Mouse (Mus musculus): ENCODE data around the gene Etv6. TPM values are rescaled to one million over a fixed set of nuclear protein-coding genes. Genes with fewer than 3 reads are reported as not detected.

Etv6 gene
- polyA plus RNA-seq, 1 experiment from 2014 or later, result 6.9 TPM

- H3K4me1 ChIP-seq (replicated peaks), result peaks cover 9% of the 10 kb centered on the region
- no peak overlapping the region for H3K27ac ChIP-seq
- H3K27me3 ChIP-seq, result no peaks in the 10 kb centered on the region
- no peaks in the 10 kb centered on the region for H3K36me3 ChIP-seq
- H3K9ac ChIP-seq (replicated peaks), result no peak overlapping the region
- H3K4me3 ChIP-seq (replicated peaks), result no peak overlapping the region
- WGBS, result 48% methylated on average over 4 of the region's 4 CpGs
- H3K9me3 ChIP-seq, result no peaks in the 10 kb centered on the region
- ATAC-seq, result 0 out of 2 replicates have a peak, but pooled peaks have one; percentile 24
- no peak overlapping the region for H3K4me2 ChIP-seq (replicated peaks)
Observed at GRCm38 (mm10) chr6:134119136-134119535, 83.6 kb downstream of the Etv6 start.

- Histone ChIP-seq H3K36me3 (no peaks in the 10 kb centered on the region), H3K9me3 (no peaks in the 10 kb centered on the region), H3K27ac (no peak overlapping the region), H3K27me3 (no peaks in the 10 kb centered on the region), H3K4me1 (replicated peaks) (peaks cover 9% of the 10 kb centered on the region), H3K4me2 (replicated peaks) (no peak overlapping the region), H3K4me3 (replicated peaks) (no peak overlapping the region), H3K9ac (replicated peaks) (no peak overlapping the region)
- ATAC-seq, result no peak
- WGBS, result 91% methylated on average over 4 of the region's 4 CpGs
Observed at GRCm38 (mm10) chr6:134120227-134120626, 84.7 kb downstream of the Etv6 start.

- H3K9me3 ChIP-seq, result no peaks in the 10 kb centered on the region
- H3K36me3 ChIP-seq, result no peaks in the 10 kb centered on the region
- no peak overlapping the region for H3K9ac ChIP-seq (replicated peaks)
- no peak for ATAC-seq
- no peak overlapping the region for H3K27ac ChIP-seq
- no peaks in the 10 kb centered on the region for H3K27me3 ChIP-seq
- H3K4me2 ChIP-seq (replicated peaks), result no peak overlapping the region
- 87% methylated on average over 12 of the region's 12 CpGs for WGBS
- no peak overlapping the region for H3K4me3 ChIP-seq (replicated peaks)
- peaks cover 9% of the 10 kb centered on the region for H3K4me1 ChIP-seq (replicated peaks)
Observed at GRCm38 (mm10) chr6:134120712-134121111, 85.2 kb downstream of the Etv6 start.

GRCm38 (mm10) chr6:134122945-134123344 is 87.4 kb downstream of the Etv6 start:
- no peaks in the 10 kb centered on the region for H3K36me3 ChIP-seq
- no peak overlapping the region for H3K27ac ChIP-seq
- H3K4me1 ChIP-seq (replicated peaks), result peaks cover 10% of the 10 kb centered on the region
- H3K27me3 ChIP-seq, result no peaks in the 10 kb centered on the region
- H3K9ac ChIP-seq (replicated peaks), result no peak overlapping the region
- H3K4me3 ChIP-seq (replicated peaks), result no peak overlapping the region
- WGBS, result 83% methylated on average over 5 of the region's 5 CpGs
- no peak overlapping the region for H3K4me2 ChIP-seq (replicated peaks)
- no peaks in the 10 kb centered on the region for H3K9me3 ChIP-seq
- ATAC-seq, result no peak

GRCm38 (mm10) chr6:134123474-134123873 is 88.0 kb downstream of the Etv6 start:
- Histone ChIP-seq H3K4me3 (replicated peaks) (no peak overlapping the region), H3K4me2 (replicated peaks) (no peak overlapping the region), H3K36me3 (no peaks in the 10 kb centered on the region), H3K27ac (no peak overlapping the region), H3K4me1 (replicated peaks) (peaks cover 12% of the 10 kb centered on the region), H3K9ac (replicated peaks) (no peak overlapping the region), H3K27me3 (no peaks in the 10 kb centered on the region), H3K9me3 (no peaks in the 10 kb centered on the region)
- 91% methylated on average over 7 of the region's 7 CpGs for WGBS
- no peak for ATAC-seq

GRCm38 (mm10) chr6:134124256-134124655 is 88.8 kb downstream of the Etv6 start:
- H3K4me2 ChIP-seq (replicated peaks), result no peak overlapping the region
- no peak overlapping the region for H3K9ac ChIP-seq (replicated peaks)
- 95% methylated on average over 10 of the region's 10 CpGs for WGBS
- no peak overlapping the region for H3K4me3 ChIP-seq (replicated peaks)
- H3K36me3 ChIP-seq, result 0 out of 2 replicates have a peak, but pooled peaks cover 3% of the 10 kb centered on the region
- no peaks in the 10 kb centered on the region for H3K27me3 ChIP-seq
- no peak for ATAC-seq
- no peak overlapping the region for H3K27ac ChIP-seq
- H3K9me3 ChIP-seq, result 0 out of 2 replicates have a peak, but pooled peaks cover 2% of the 10 kb centered on the region
- peaks cover 7% of the 10 kb centered on the region for H3K4me1 ChIP-seq (replicated peaks)

GRCm38 (mm10) chr6:134127996-134128395 is 92.5 kb downstream of the Etv6 start:
- Histone ChIP-seq H3K4me1 (replicated peaks) (peaks cover 7% of the 10 kb centered on the region), H3K9me3 (0 out of 2 replicates have a peak, but pooled peaks cover 2% of the 10 kb centered on the region), H3K27me3 (no peaks in the 10 kb centered on the region), H3K4me3 (replicated peaks) (no peak overlapping the region), H3K9ac (replicated peaks) (no peak overlapping the region), H3K27ac (no peak overlapping the region), H3K36me3 (0 out of 2 replicates have a peak, but pooled peaks cover 6% of the 10 kb centered on the region), H3K4me2 (replicated peaks) (no peak overlapping the region)
- peak; percentile 62 for ATAC-seq
- 76% methylated on average over 6 of the region's 6 CpGs for WGBS

- H3K4me3 ChIP-seq (replicated peaks), result no peak overlapping the region
- ATAC-seq, result no peak
- 88% methylated on average over 13 of the region's 13 CpGs for WGBS
- peaks cover 7% of the 10 kb centered on the region for H3K4me1 ChIP-seq (replicated peaks)
- no peak overlapping the region for H3K27ac ChIP-seq
- no peak overlapping the region for H3K9ac ChIP-seq (replicated peaks)
- H3K9me3 ChIP-seq, result 0 out of 2 replicates have a peak, but pooled peaks cover 2% of the 10 kb centered on the region
- H3K27me3 ChIP-seq, result no peaks in the 10 kb centered on the region
- H3K36me3 ChIP-seq, result 0 out of 2 replicates have a peak, but pooled peaks cover 6% of the 10 kb centered on the region
- no peak overlapping the region for H3K4me2 ChIP-seq (replicated peaks)
Observed at GRCm38 (mm10) chr6:134128594-134128993, 93.1 kb downstream of the Etv6 start.

- ATAC-seq, result no peak
- H3K9me3 ChIP-seq, result 0 out of 2 replicates have a peak, but pooled peaks cover 2% of the 10 kb centered on the region
- peaks cover 7% of the 10 kb centered on the region for H3K4me1 ChIP-seq (replicated peaks)
- H3K9ac ChIP-seq (replicated peaks), result no peak overlapping the region
- no peak overlapping the region for H3K4me2 ChIP-seq (replicated peaks)
- H3K36me3 ChIP-seq, result 0 out of 2 replicates have a peak, but pooled peaks cover 6% of the 10 kb centered on the region
- WGBS, result 96% methylated on average over 7 of the region's 7 CpGs
- H3K27ac ChIP-seq, result no peak overlapping the region
- no peak overlapping the region for H3K4me3 ChIP-seq (replicated peaks)
- H3K27me3 ChIP-seq, result no peaks in the 10 kb centered on the region
Observed at GRCm38 (mm10) chr6:134129848-134130247, 94.3 kb downstream of the Etv6 start.

GRCm38 (mm10) chr6:134130816-134131215 is 95.3 kb downstream of the Etv6 start:
- Histone ChIP-seq H3K9me3 (0 out of 2 replicates have a peak, but pooled peaks cover 2% of the 10 kb centered on the region), H3K9ac (replicated peaks) (no peak overlapping the region), H3K4me1 (replicated peaks) (peaks cover 7% of the 10 kb centered on the region), H3K4me2 (replicated peaks) (no peak overlapping the region), H3K36me3 (0 out of 2 replicates have a peak, but pooled peaks cover 6% of the 10 kb centered on the region), H3K27me3 (no peaks in the 10 kb centered on the region), H3K27ac (no peak overlapping the region), H3K4me3 (replicated peaks) (no peak overlapping the region)
- ATAC-seq, result no peak
- 96% methylated on average over 5 of the region's 5 CpGs for WGBS

GRCm38 (mm10) chr6:134131601-134132000 is 96.1 kb downstream of the Etv6 start:
- H3K27me3 ChIP-seq, result no peaks in the 10 kb centered on the region
- H3K4me2 ChIP-seq (replicated peaks), result no peak overlapping the region
- ATAC-seq, result no peak
- no peak overlapping the region for H3K9ac ChIP-seq (replicated peaks)
- 98% methylated on average over 2 of the region's 2 CpGs for WGBS
- H3K4me1 ChIP-seq (replicated peaks), result peaks cover 7% of the 10 kb centered on the region
- H3K9me3 ChIP-seq, result 0 out of 2 replicates have a peak, but pooled peaks cover 2% of the 10 kb centered on the region
- 0 out of 2 replicates have a peak, but pooled peaks cover 6% of the 10 kb centered on the region for H3K36me3 ChIP-seq
- no peak overlapping the region for H3K27ac ChIP-seq
- H3K4me3 ChIP-seq (replicated peaks), result no peak overlapping the region

- Histone ChIP-seq H3K4me1 (replicated peaks) (no peaks in the 10 kb centered on the region; the same call in 1 of the 2 replicates), H3K36me3 (0 out of 2 replicates have a peak, but pooled peaks cover 6% of the 10 kb centered on the region), H3K9me3 (0 out of 2 replicates have a peak, but pooled peaks cover 2% of the 10 kb centered on the region), H3K4me3 (replicated peaks) (no peak overlapping the region), H3K9ac (replicated peaks) (no peak overlapping the region), H3K4me2 (replicated peaks) (no peak overlapping the region), H3K27me3 (no peaks in the 10 kb centered on the region), H3K27ac (no peak overlapping the region)
- ATAC-seq, result no peak
- WGBS, result 77% methylated on average over 4 of the region's 4 CpGs
Observed at GRCm38 (mm10) chr6:134133756-134134155, 98.3 kb downstream of the Etv6 start.

All from midbrain, embryonic 13.5 days (tissue).